Mouse (Mus musculus) hindbrain, embryonic 11.5 days (tissue): ENCODE measurements around the gene Lrp8. TPM values are rescaled to one million over a fixed set of nuclear protein-coding genes. Genes with fewer than 3 reads are reported as not detected.

Experiments used
- ATAC-seq: fragments of 200-750 bp; cut with Nextera tagmentation; 2 replicates; pipeline ENCODE4 v1.8.0; 2017; ENCODE audit warnings: mild to moderate bottlenecking, moderate TSS enrichment, moderate library complexity; ENCODE audit not compliant: low FRiP score
- DNase-seq: peaks from one replicate; pipeline ENCODE4 v3.0.0-alpha.2; 2015; ENCODE audit warnings: low spot score
- H3K27ac ChIP-seq: fragments of 300-500 bp; sonication (generic); 2 replicates; pipeline ENCODE4 v1.5.1; 2014; ENCODE audit warnings: mild to moderate bottlenecking, low read depth, low read length
- H3K27me3 ChIP-seq: fragments of 300-500 bp; sonication (generic); 2 replicates; pipeline ENCODE4 v1.6.1; 2014; ENCODE audit warnings: mild to moderate bottlenecking, low read length, moderate library complexity, mixed read lengths; ENCODE audit not compliant: control insufficient read depth, insufficient read depth
- H3K36me3 ChIP-seq: fragments of 300-500 bp; sonication (generic); 2 replicates; pipeline ENCODE4 v1.6.1; 2014; ENCODE audit warnings: mild to moderate bottlenecking, low read length, moderate library complexity, mixed read lengths; ENCODE audit not compliant: control insufficient read depth, insufficient read depth
- H3K4me1 ChIP-seq: fragments of 300-500 bp; sonication (generic); replicated peaks from 2 replicates; pipeline ENCODE4 v1.6.1; 2014; ENCODE audit warnings: low read length, mixed read lengths; ENCODE audit not compliant: control insufficient read depth, insufficient read depth
- H3K4me2 ChIP-seq: fragments of 300-500 bp; sonication (generic); replicated peaks from 2 replicates; pipeline ENCODE4 v1.6.1; 2014; ENCODE audit warnings: mild to moderate bottlenecking, low read depth, low read length
- H3K4me3 ChIP-seq: fragments of 300-500 bp; sonication (generic); 2 replicates; pipeline ENCODE4 v1.5.1; 2014; ENCODE audit warnings: low read depth, low read length
- H3K9ac ChIP-seq: fragments of 300-500 bp; sonication (generic); 2 replicates; pipeline ENCODE4 v1.6.1; 2014; ENCODE audit warnings: low read depth, low read length
- H3K9me3 ChIP-seq: fragments of 300-500 bp; sonication (generic); 2 replicates; pipeline ENCODE4 v1.6.1; 2016; ENCODE audit warnings: low read length; ENCODE audit not compliant: control insufficient read depth
- WGBS: fragments of 180-500 bp; shearing (Covaris S2); extraction: QIAGEN DNeasy Blood & Tissue Kit; methylation state at CpG from one replicate; pipeline ENCODE4 v1.1.7; 2014; 5-methylcytosine and 5-hydroxymethylcytosine counted together
- polyA plus RNA-seq: library from polyadenylated mRNA; unstranded; fragments of >200 nt; fragmentation: Nextera tagmentation; extraction: Ambion mirVana; gene quantifications from 2 replicates; pipeline ENCODE4 v1.2.1, GENCODE M21; 2014

Lrp8 gene
- polyA plus RNA-seq, 1 experiment from 2014 or later: 24.9 TPM

DNA sequence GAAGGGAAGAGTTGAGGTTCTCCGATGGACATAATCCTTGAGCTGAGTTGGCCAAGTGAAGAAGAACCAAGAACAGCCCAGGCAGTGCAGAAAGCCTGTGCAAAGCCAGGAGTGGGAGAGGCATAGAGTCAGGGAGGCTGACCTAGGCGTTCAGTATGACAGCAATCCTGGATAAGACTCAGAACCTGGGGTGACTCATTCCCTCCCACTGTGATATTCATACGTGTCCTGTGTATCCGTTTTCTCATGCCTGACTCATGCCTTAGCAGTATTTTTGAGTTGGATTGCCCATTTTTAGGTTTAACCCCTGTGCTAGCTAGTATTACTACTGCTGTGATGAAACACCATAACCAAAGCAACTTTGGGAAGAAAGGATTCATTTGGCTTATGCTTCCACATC is 62.8 kb downstream of the Lrp8 start:
- H3K4me3 ChIP-seq: no peak overlapping the region
- ATAC-seq (no peak), DNase-seq (no peak)
- WGBS: 83% methylated on average over 4 of the region's 4 CpGs
- H3K4me2 ChIP-seq: no peak overlapping the region
- H3K27ac ChIP-seq: no peak overlapping the region
- H3K9me3 ChIP-seq: no peaks in the 10 kb centered on the region
- H3K4me1 ChIP-seq: no peaks in the 10 kb centered on the region
- no peaks in the 10 kb centered on the region for H3K27me3 ChIP-seq
- H3K9ac ChIP-seq: no peak overlapping the region
- H3K36me3 ChIP-seq: peaks cover 18% of the 10 kb centered on the region; the same call in 1 of the 2 replicates

DNA sequence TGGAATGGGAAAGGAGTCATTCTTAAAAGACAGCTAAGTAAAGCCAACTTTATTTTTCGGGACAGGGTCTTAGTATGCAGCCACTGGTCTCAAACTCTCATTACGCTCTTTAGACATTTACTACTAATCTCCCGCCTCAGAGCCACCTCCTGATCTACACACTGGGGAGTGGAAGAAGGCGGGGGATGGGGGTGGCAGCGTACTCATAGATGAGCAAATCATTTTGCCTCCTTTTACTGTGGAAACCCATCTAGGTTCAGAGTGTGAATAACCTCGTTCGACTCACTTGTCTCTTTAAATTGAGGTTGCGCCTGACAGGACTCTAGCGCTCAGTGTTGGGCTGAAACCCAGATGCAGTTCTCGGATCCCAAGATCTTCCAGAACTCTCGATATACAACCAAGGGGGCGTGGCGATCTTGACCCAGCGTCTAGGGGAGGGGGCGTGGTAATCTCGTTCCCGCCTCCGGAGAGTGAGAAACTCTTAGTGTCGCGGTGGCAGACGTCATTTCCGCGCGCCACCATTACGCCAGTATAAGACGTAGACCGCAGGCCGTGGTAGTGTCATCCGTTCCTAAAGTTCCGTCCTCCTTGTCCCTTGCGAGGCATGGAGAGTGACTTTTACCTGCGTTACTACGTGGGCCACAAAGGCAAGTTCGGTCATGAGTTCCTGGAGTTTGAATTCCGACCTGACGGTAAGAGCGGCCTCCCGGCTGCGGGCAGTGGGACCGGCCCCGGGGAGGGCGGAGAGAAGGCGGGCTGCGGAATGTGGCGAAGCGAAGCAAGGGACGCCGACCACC is 77.4 kb downstream of the Lrp8 start, which contains the start of gene Magoh:
Gene Magoh (plus strand): TSS at position 502 of the 797 bp plus-strand sequence.
- H3K4me1 ChIP-seq: peaks cover 3% of the 10 kb centered on the region; the same call in 1 of the 2 replicates
- ATAC-seq: peak; percentile 93
- H3K27ac ChIP-seq: no peak within 1 kb of the TSS; the same call in 1 of the 2 replicates

GRCm38 (mm10) chr4:107881631-107882030 is 79.6 kb downstream of the Lrp8 start:
- Histone ChIP-seq H3K9me3 (no peaks in the 10 kb centered on the region), H3K27ac (no peak overlapping the region), H3K4me1 (peaks cover 3% of the 10 kb centered on the region; the same call in 1 of the 2 replicates), H3K4me3 (no peak overlapping the region), H3K4me2 (no peak overlapping the region), H3K36me3 (peaks cover 5% of the 10 kb centered on the region; the same call in 1 of the 2 replicates), H3K27me3 (no peaks in the 10 kb centered on the region), H3K9ac (no peak overlapping the region)
- DNase-seq (no peak), ATAC-seq (no peak)
- 95% methylated on average over 1 of the region's 1 CpGs for WGBS

More for the DNA sequence above, 77.4 kb downstream of the Lrp8 start, which contains the start of gene Magoh:
- Histone ChIP-seq H3K4me3 (peak within 1 kb of the TSS; percentile 88), H3K27me3 (no peaks in the 10 kb centered on the region), H3K4me2 (peak within 1 kb of the TSS; percentile 74), H3K9me3 (no peaks in the 10 kb centered on the region), H3K9ac (peak within 1 kb of the TSS; percentile 81), H3K36me3 (peaks cover 3% of the 10 kb centered on the region; the same call in 1 of the 2 replicates)
- 4% methylated on average over 48 of the region's 48 CpGs for WGBS
- DNase-seq: peak; percentile 99

DNA sequence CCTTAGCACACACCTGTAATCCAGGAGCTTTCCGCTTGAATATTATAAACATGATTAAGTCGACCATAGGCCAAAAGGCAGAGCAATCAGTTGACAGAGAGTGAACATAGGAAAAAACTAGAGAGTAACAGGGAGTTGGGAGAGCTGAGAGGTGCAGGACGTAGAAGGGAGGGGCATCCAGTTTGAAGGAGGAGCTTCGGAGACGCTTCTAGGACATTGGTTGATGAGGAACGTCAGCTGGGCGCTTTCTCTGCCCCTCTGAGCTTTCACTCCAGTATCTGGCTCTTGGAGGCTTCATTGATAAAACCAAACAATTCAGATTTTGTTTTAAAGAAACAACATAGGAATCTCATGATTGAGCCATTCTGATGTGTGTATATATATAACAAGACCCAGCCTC is 84.3 kb downstream of the Lrp8 start:
- ATAC-seq: no peak
- Histone ChIP-seq H3K36me3 (peaks cover 10% of the 10 kb centered on the region; the same call in 1 of the 2 replicates), H3K27ac (no peak overlapping the region)

DNA sequence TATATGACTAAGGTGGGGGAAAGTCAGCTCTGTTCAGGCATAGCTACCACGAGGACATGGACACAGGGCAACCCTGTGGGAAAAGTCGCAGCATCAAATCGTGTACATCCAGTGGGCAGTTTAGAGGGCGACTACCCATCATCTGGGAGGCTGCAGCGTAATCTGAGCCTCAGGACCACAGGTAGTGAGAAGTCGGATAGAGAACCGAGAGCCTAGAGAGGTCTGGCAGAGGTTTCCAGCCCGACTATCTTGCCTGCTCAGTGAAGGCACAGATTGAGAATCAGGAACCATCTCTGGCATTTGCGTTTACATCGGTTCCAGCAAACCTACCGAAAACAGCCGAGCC is 87.3 kb downstream of the Lrp8 start:
- Histone ChIP-seq H3K27ac (peak overlapping the region; percentile 87), H3K4me2 (peak overlapping the region; percentile 82), H3K36me3 (peaks cover 8% of the 10 kb centered on the region; the same call in 1 of the 2 replicates)

More for the DNA sequence above, 84.3 kb downstream of the Lrp8 start:
- no peaks in the 10 kb centered on the region for H3K9me3 ChIP-seq
- no peak overlapping the region for H3K9ac ChIP-seq
- H3K4me3 ChIP-seq: no peak overlapping the region
- no peaks in the 10 kb centered on the region for H3K4me1 ChIP-seq
- no peaks in the 10 kb centered on the region for H3K27me3 ChIP-seq
- no peak overlapping the region for H3K4me2 ChIP-seq
- no peak for DNase-seq
- 84% methylated on average over 7 of the region's 7 CpGs for WGBS

DNA sequence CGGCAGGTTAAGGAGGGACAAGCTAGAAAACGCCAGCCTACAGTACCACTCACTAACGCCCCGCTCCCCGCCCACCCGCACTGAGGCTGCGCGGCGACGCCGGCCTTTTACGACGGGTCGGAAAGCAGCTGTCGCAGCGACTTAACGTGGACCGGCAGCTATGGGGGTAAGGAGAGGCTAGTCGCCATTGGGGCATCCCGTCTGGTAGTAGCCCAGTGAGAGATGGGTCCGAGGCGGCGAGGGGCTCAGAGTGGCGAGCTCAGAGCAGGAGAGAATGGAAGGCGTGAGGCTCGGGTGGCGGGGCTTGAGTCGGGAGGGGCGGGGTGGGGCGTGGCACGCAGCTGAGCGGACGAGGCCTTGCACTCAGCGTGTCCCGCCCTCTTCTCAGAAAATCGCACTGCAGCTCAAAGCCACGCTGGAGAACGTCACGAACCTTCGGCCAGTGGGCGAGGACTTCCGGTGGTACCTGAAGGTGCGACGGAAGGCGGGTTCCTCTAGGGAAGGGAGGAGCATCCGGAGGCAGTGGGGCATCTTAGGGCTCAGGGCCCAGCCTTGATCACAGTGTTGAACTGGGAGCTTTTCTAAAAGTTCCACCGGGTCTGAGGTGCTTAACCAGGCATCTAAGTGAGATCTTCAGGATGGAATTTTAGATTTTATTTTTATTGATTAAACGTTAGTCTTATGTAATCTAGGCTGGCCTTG is 87.8 kb downstream of the Lrp8 start, which contains the start of gene 0610037L13Rik:
Gene 0610037L13Rik (plus strand): TSS at position 83 of the 702 bp plus-strand sequence.
- Histone ChIP-seq H3K9me3 (no peaks in the 10 kb centered on the region), H3K36me3 (0 out of 2 replicates have a peak, but pooled peaks cover 5% of the 10 kb centered on the region), H3K4me3 (peak within 1 kb of the TSS; percentile 44), H3K27me3 (no peaks in the 10 kb centered on the region), H3K4me2 (peak within 1 kb of the TSS; percentile 82), H3K27ac (peak within 1 kb of the TSS; percentile 87), H3K4me1 (no peaks in the 10 kb centered on the region), H3K9ac (peak within 1 kb of the TSS; percentile 74)
- under 1% methylated on average over 45 of the region's 48 CpGs for WGBS
- peak; percentile 94 for DNase-seq
- peak; percentile 94 for ATAC-seq

More for the DNA sequence above, 87.3 kb downstream of the Lrp8 start:
- Histone ChIP-seq H3K4me3 (peak overlapping the region; percentile 44), H3K27me3 (no peaks in the 10 kb centered on the region), H3K9me3 (no peaks in the 10 kb centered on the region), H3K4me1 (no peaks in the 10 kb centered on the region), H3K9ac (peak overlapping the region; percentile 74)
- under 1% methylated on average over 12 of the region's 12 CpGs for WGBS
- no peak for DNase-seq
- peak; percentile 57 for ATAC-seq

GRCm38 (mm10) chr4:107892663-107893062 is 90.6 kb downstream of the Lrp8 start:
- H3K36me3 ChIP-seq: 0 out of 2 replicates have a peak, but pooled peaks cover 2% of the 10 kb centered on the region
- no peak overlapping the region for H3K9ac ChIP-seq
- no peak overlapping the region for H3K4me2 ChIP-seq
- 81% methylated on average over 2 of the region's 2 CpGs for WGBS
- H3K9me3 ChIP-seq: no peaks in the 10 kb centered on the region
- DNase-seq: peak; percentile 41
- no peaks in the 10 kb centered on the region for H3K4me1 ChIP-seq
- H3K4me3 ChIP-seq: no peak overlapping the region
- H3K27me3 ChIP-seq: no peaks in the 10 kb centered on the region
- ATAC-seq: no peak
- H3K27ac ChIP-seq: no peak overlapping the region

- Histone ChIP-seq H3K9me3 (no peaks in the 10 kb centered on the region), H3K36me3 (no peaks in the 10 kb centered on the region), H3K4me1 (no peaks in the 10 kb centered on the region), H3K4me3 (no peak overlapping the region), H3K27me3 (no peaks in the 10 kb centered on the region), H3K4me2 (no peak overlapping the region), H3K27ac (no peak overlapping the region), H3K9ac (no peak overlapping the region)
- WGBS: 87% methylated on average over 5 of the region's 5 CpGs
- ATAC-seq: no peak
- DNase-seq: no peak
Measured at GRCm38 (mm10) chr4:107899211-107899927, 97.3 kb downstream of the Lrp8 start.
